19 mouse cellular contexts compared by ENCODE assay signal in the genomic region with DNA sequence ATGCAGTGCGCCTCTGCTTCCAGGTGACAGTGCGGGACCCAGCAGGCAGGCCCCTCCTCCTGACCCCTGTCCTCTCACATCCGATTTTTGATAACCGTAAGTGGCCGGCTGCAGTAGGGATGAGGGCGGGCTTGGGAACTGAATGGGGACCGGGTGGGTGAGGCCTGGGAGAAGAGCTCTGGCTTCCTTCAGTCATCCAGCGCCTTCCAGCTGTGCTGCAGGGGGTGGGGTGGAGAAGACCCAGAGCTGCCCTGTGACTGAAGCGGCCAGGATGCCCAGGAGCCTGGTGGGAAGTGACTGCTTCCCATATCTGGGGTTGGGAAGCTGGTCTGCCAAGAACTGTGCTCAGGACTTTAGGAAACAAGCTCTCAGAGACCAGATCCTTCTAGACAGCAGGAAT. TPM values are rescaled to one million over a fixed set of nuclear protein-coding genes. Genes with fewer than 3 reads are reported as not detected.
DNase-seq lines count a peak whose midpoint lies in the region; ATAC-seq and TF ChIP-seq lines count a peak whose summit lies in the region.
"Had no signal": no experiment of that assay in that cellular context is flagged by ENCODE, and none has a peak within 500 bp of the region (broad histone marks: within the 10 kb centered on the region; RNA-seq: fewer than 3 reads in every experiment).

No protein-coding gene starts in this region.

- no peak overlapping the region for H3K4me3 ChIP-seq in cerebellum, adult 2 months (replicated peaks; ENCODE audit: insufficient read depth, low read depth, low read length)
- H3K4me3 ChIP-seq in kidney, embryonic 15.5 days (replicated peaks), result no peak overlapping the region
- H3K4me3 ChIP-seq in kidney, embryonic 14.5 days (ENCODE audit: low read length), result no peak overlapping the region
- H3K4me3 ChIP-seq in neural tube, embryonic 12.5 days, result no peak overlapping the region
- H3K4me3 ChIP-seq in neural tube, embryonic 15.5 days (replicated peaks), result no peak overlapping the region
- H3K4me3 ChIP-seq: embryonic facial prominence, embryonic 10.5 days; gastrocnemius, adult 2 months; hindbrain, embryonic 12.5 days; limb, embryonic 13.5 days had no signal

- TF ChIP-seq POLR2A in cerebellum, adult 2 months (IDR thresholded peaks at IDR 0.05; ENCODE audit: borderline replicate concordance, insufficient read depth, low read length), result no peak

- H3K4me1 ChIP-seq in cerebellum, adult 2 months (ENCODE audit: control insufficient read depth, insufficient read depth, low read length), result peaks cover 18% of the 10 kb centered on the region
- H3K4me1 ChIP-seq in kidney, embryonic 15.5 days, result peaks cover 41% of the 10 kb centered on the region
- peaks cover 12% of the 10 kb centered on the region for H3K4me1 ChIP-seq in kidney, embryonic 14.5 days (ENCODE audit: control insufficient read depth, insufficient read depth, low read length)
- peaks cover 15% of the 10 kb centered on the region for H3K4me1 ChIP-seq in neural tube, embryonic 12.5 days
- H3K4me1 ChIP-seq in neural tube, embryonic 15.5 days, result peaks cover 32% of the 10 kb centered on the region

- no peak overlapping the region for H3K4me2 ChIP-seq in kidney, embryonic 15.5 days
- no peak overlapping the region for H3K4me2 ChIP-seq in kidney, embryonic 14.5 days (replicated peaks; ENCODE audit: low read depth, low read length)
- no peak overlapping the region for H3K4me2 ChIP-seq in neural tube, embryonic 12.5 days (replicated peaks)
- no peak overlapping the region for H3K4me2 ChIP-seq in neural tube, embryonic 15.5 days
- H3K4me2 ChIP-seq: hindbrain, embryonic 12.5 days; limb, embryonic 13.5 days had no signal

- peaks cover 70% of the 10 kb centered on the region for H3K36me3 ChIP-seq in kidney, embryonic 15.5 days
- H3K36me3 ChIP-seq in kidney, embryonic 14.5 days (ENCODE audit: control insufficient read depth, insufficient read depth, low read length), result peaks cover 61% of the 10 kb centered on the region
- H3K36me3 ChIP-seq in neural tube, embryonic 12.5 days, result peaks cover 57% of the 10 kb centered on the region
- peaks cover 58% of the 10 kb centered on the region for H3K36me3 ChIP-seq in neural tube, embryonic 15.5 days

- H3K27me3 ChIP-seq in cerebellum, adult 2 months (ENCODE audit: control insufficient read depth, insufficient read depth, low read length), result no peaks in the 10 kb centered on the region
- no peaks in the 10 kb centered on the region for H3K27me3 ChIP-seq in kidney, embryonic 15.5 days
- no peaks in the 10 kb centered on the region for H3K27me3 ChIP-seq in kidney, embryonic 14.5 days (ENCODE audit: control insufficient read depth, insufficient read depth, low read length)
- no peaks in the 10 kb centered on the region for H3K27me3 ChIP-seq in neural tube, embryonic 12.5 days (replicated peaks)
- no peaks in the 10 kb centered on the region for H3K27me3 ChIP-seq in neural tube, embryonic 15.5 days (replicated peaks)
- H3K27me3 ChIP-seq: hindbrain, embryonic 12.5 days; limb, embryonic 13.5 days had no signal

- TF ChIP-seq CTCF in cerebellum, adult 2 months (IDR thresholded peaks at IDR 0.05; ENCODE audit: borderline replicate concordance, insufficient read depth, low read depth, low read length), result no peak

- ATAC-seq in kidney, embryonic 15.5 days (replicated peaks; ENCODE audit: low FRiP score), result no peak
- no peak for ATAC-seq in kidney, embryonic 14.5 days (ENCODE audit: low FRiP score, low TSS enrichment)
- ATAC-seq in neural tube, embryonic 12.5 days (ENCODE audit: low FRiP score, low read depth), result no peak
- ATAC-seq in neural tube, embryonic 15.5 days (ENCODE audit: low FRiP score), result no peak
- ATAC-seq: CD4-positive, CD25-positive, alpha-beta regulatory T cell, adult 4 months had no signal

- peak; percentile 31 for DNase-seq in cerebellum, adult 11-12 months
- no peak for DNase-seq in cerebellum, adult 2 months
- DNase-seq in spleen, postnatal 10 days (ENCODE audit: low spot score in 2 of 2), result no peak
- DNase-seq: cerebellum, adult 8-10 months; gastrocnemius, adult 2 months; kidney, adult 2 months; lung, adult 18-20 months; lung, postnatal 14 days; midbrain, embryonic 14.5 days; right cerebral cortex, postnatal 25 days had no signal

- 73% methylated on average over 9 of the region's 9 CpGs for WGBS in cerebellum, adult 2 months
- 52% methylated on average over 9 of the region's 9 CpGs for WGBS in kidney, embryonic 15.5 days
- 56% methylated on average over 9 of the region's 9 CpGs for WGBS in kidney, embryonic 14.5 days
- WGBS in neural tube, embryonic 12.5 days, result 73% methylated on average over 9 of the region's 9 CpGs
- 71% methylated on average over 9 of the region's 9 CpGs for WGBS in neural tube, embryonic 15.5 days

- no peak overlapping the region for H3K27ac ChIP-seq in cerebellum, adult 2 months (ENCODE audit: insufficient read depth, low read length)
- 0 out of 2 replicates have a peak overlapping the region, but pooled peaks have one; percentile 1 for H3K27ac ChIP-seq in kidney, embryonic 15.5 days
- H3K27ac ChIP-seq in kidney, embryonic 14.5 days (ENCODE audit: low read depth, low read length), result no peak overlapping the region
- no peak overlapping the region for H3K27ac ChIP-seq in neural tube, embryonic 12.5 days
- H3K27ac ChIP-seq in neural tube, embryonic 15.5 days (replicated peaks), result no peak overlapping the region
- H3K27ac ChIP-seq: embryonic facial prominence, embryonic 10.5 days; gastrocnemius, adult 2 months; hindbrain, embryonic 12.5 days; limb, embryonic 13.5 days had no signal

- H3K9ac ChIP-seq in kidney, embryonic 15.5 days, result no peak overlapping the region
- H3K9ac ChIP-seq in kidney, embryonic 14.5 days (ENCODE audit: low read depth, low read length), result no peak overlapping the region
- H3K9ac ChIP-seq in neural tube, embryonic 12.5 days, result 0 out of 2 replicates have a peak overlapping the region, but pooled peaks have one; percentile 26
- H3K9ac ChIP-seq in neural tube, embryonic 15.5 days (replicated peaks), result no peak overlapping the region
- H3K9ac ChIP-seq: hindbrain, embryonic 12.5 days had no signal

- H3K9me3 ChIP-seq in kidney, embryonic 15.5 days (replicated peaks), result no peaks in the 10 kb centered on the region
- no peaks in the 10 kb centered on the region for H3K9me3 ChIP-seq in kidney, embryonic 14.5 days (ENCODE audit: control insufficient read depth, low read length)
- no peaks in the 10 kb centered on the region for H3K9me3 ChIP-seq in neural tube, embryonic 12.5 days
- H3K9me3 ChIP-seq in neural tube, embryonic 15.5 days (replicated peaks), result no peaks in the 10 kb centered on the region
- H3K9me3 ChIP-seq: embryonic facial prominence, embryonic 10.5 days; G1E; hindbrain, embryonic 12.5 days; limb, embryonic 13.5 days had no signal

RNA-seq across cellular contexts. Expression of a gene that starts 3.1 kb away (rescaled TPM):
- 39.0 and 40.3 TPM in 2 replicates for polyA plus RNA-seq in cerebellum, adult 2 months (2012; rRNA removed)
- 47.3 and 52.4 TPM in 2 replicates for polyA plus RNA-seq in kidney, embryonic 15.5 days (2015; fragmentation: Nextera tagmentation; extraction: Ambion mirVana)
- polyA plus RNA-seq in kidney, embryonic 14.5 days (2014; fragmentation: Nextera tagmentation; extraction: Ambion mirVana), result 42.4 and 49.8 TPM in 2 replicates
- polyA plus RNA-seq in neural tube, embryonic 12.5 days (2016; fragmentation: Nextera tagmentation; extraction: Ambion mirVana), result 34.7 and 36.7 TPM in 2 replicates
- 31.6 and 39.2 TPM in 2 replicates for polyA plus RNA-seq in neural tube, embryonic 15.5 days (2015; fragmentation: Nextera tagmentation; extraction: Ambion mirVana)

RNA-seq across cellular contexts. Expression of a gene that starts 23.2 kb away (rescaled TPM):
- polyA plus RNA-seq in cerebellum, adult 2 months (2012; rRNA removed), result 12.4 and 14.8 TPM in 2 replicates
- 30.8 and 39.8 TPM in 2 replicates for polyA plus RNA-seq in kidney, embryonic 15.5 days (2015; fragmentation: Nextera tagmentation; extraction: Ambion mirVana)
- 17.4 and 26.8 TPM in 2 replicates for polyA plus RNA-seq in kidney, embryonic 14.5 days (2014; fragmentation: Nextera tagmentation; extraction: Ambion mirVana)
- 24.8 and 25.7 TPM in 2 replicates for polyA plus RNA-seq in neural tube, embryonic 12.5 days (2016; fragmentation: Nextera tagmentation; extraction: Ambion mirVana)
- polyA plus RNA-seq in neural tube, embryonic 15.5 days (2015; fragmentation: Nextera tagmentation; extraction: Ambion mirVana), result 19.1 and 21.7 TPM in 2 replicates

RNA-seq across cellular contexts. Expression of a gene that starts 30.3 kb away (rescaled TPM):
- 139 and 143 TPM in 2 replicates for polyA plus RNA-seq in cerebellum, adult 2 months (2012; rRNA removed)
- polyA plus RNA-seq in kidney, embryonic 15.5 days (2015; fragmentation: Nextera tagmentation; extraction: Ambion mirVana), result 53.5 and 58.8 TPM in 2 replicates
- 31.5 and 36.0 TPM in 2 replicates for polyA plus RNA-seq in kidney, embryonic 14.5 days (2014; fragmentation: Nextera tagmentation; extraction: Ambion mirVana)
- polyA plus RNA-seq in neural tube, embryonic 12.5 days (2016; fragmentation: Nextera tagmentation; extraction: Ambion mirVana), result 67.4 and 73.3 TPM in 2 replicates
- 64.9 and 66.2 TPM in 2 replicates for polyA plus RNA-seq in neural tube, embryonic 15.5 days (2015; fragmentation: Nextera tagmentation; extraction: Ambion mirVana)

RNA-seq across cellular contexts. Expression of a gene that starts 38.7 kb away (rescaled TPM):
- polyA plus RNA-seq in cerebellum, adult 2 months (2012; rRNA removed), result 79.1 and 83.5 TPM in 2 replicates
- 158 and 163 TPM in 2 replicates for polyA plus RNA-seq in kidney, embryonic 15.5 days (2015; fragmentation: Nextera tagmentation; extraction: Ambion mirVana)
- 159 and 182 TPM in 2 replicates for polyA plus RNA-seq in kidney, embryonic 14.5 days (2014; fragmentation: Nextera tagmentation; extraction: Ambion mirVana)
- 140 and 148 TPM in 2 replicates for polyA plus RNA-seq in neural tube, embryonic 12.5 days (2016; fragmentation: Nextera tagmentation; extraction: Ambion mirVana)
- polyA plus RNA-seq in neural tube, embryonic 15.5 days (2015; fragmentation: Nextera tagmentation; extraction: Ambion mirVana), result 68.2 and 81.5 TPM in 2 replicates

RNA-seq across cellular contexts. Expression of a gene that starts 48.2 kb away (rescaled TPM):
- 28.6 and 29.7 TPM in 2 replicates for polyA plus RNA-seq in cerebellum, adult 2 months (2012; rRNA removed)
- 42.6 and 43.2 TPM in 2 replicates for polyA plus RNA-seq in kidney, embryonic 15.5 days (2015; fragmentation: Nextera tagmentation; extraction: Ambion mirVana)
- polyA plus RNA-seq in kidney, embryonic 14.5 days (2014; fragmentation: Nextera tagmentation; extraction: Ambion mirVana), result 26.8 and 33.6 TPM in 2 replicates
- polyA plus RNA-seq in neural tube, embryonic 12.5 days (2016; fragmentation: Nextera tagmentation; extraction: Ambion mirVana), result 22.4 and 28.9 TPM in 2 replicates
- polyA plus RNA-seq in neural tube, embryonic 15.5 days (2015; fragmentation: Nextera tagmentation; extraction: Ambion mirVana), result 12.7 and 18.3 TPM in 2 replicates
